Mouse (Mus musculus) thymus, postnatal 14 days (tissue): ENCODE data around the gene Rhox4c.
"Not testable (repeated sequence)": the region's sequence is repeated elsewhere in the genome, so short reads cannot be mapped to it uniquely, and the experiment has no call there.

Source experiments
- DNase-seq: peaks from one replicate; pipeline ENCODE4 v3.0.0; 2021

The Rhox4c gene

DNA sequence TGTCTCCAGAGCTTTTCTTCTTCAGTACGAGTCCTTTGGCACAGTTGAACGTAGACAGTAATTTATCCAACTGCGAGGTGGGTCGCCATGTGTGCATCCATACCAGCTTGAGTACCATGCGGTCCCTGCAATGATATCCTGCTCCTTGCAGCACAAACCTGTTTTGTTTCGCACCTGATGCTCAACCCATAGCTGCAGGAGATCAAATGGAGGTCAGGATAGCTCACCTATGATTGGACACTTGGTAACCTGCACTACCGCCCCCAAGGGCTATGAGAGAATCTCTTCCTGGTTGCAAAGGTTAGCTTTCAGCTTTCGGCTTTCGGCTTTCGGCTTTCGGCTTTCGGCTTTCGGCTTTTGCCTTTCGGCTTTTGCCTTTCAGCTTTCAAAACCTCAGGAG is at the start of gene Rhox4c:
TSS of gene Rhox4c (plus strand) at position 301 of the 400 bp plus-strand sequence.
- not testable (repeated sequence) for DNase-seq

DNA sequence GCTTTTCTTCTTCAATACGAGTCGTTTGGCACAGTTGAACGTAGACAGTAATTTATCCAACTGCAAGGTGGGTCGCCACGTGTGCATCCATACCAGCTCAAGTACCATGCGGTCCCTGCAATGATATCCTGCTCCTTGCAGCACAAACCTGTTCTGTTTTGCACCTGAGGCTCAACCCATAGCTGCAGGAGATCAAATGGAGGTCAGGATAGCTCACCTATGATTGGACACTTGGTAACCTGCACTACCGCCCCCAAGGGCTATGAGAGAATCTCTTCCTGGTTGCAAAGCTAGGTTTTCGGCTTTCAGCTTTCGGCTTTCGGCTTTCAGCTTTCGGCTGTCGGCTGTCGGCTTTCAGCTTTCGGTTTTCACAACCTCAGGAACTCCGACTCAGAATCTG is 47.9 kb upstream of the Rhox4c start, which contains the start of gene Rhox4b:
TSS of gene Rhox4b (plus strand) at position 301 of the 400 bp plus-strand sequence.
- not testable (repeated sequence) for DNase-seq

DNA sequence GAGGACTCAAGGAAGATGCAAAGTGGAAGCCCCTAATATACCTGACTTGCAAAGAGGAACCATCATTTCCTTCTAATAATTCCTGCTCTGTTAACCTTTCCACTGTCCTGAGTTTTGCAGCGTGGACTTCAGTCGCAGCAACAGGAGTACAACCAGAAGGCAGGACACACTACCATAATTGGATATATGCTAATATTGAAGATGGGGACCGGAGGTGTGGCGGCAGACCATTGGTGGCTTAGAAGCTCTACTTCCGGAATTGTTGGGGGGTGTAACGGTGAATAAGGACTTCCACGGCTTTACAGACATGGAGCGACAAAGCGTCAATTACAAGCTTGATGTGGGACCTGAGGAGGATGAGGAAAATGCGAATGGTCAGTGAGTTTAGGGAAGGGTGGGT is 26.8 kb upstream of the Rhox4c start, which contains the start of gene Rhox2c:
TSS of gene Rhox2c (plus strand) at position 301 of the 400 bp plus-strand sequence.
- DNase-seq = not testable (repeated sequence)

DNA sequence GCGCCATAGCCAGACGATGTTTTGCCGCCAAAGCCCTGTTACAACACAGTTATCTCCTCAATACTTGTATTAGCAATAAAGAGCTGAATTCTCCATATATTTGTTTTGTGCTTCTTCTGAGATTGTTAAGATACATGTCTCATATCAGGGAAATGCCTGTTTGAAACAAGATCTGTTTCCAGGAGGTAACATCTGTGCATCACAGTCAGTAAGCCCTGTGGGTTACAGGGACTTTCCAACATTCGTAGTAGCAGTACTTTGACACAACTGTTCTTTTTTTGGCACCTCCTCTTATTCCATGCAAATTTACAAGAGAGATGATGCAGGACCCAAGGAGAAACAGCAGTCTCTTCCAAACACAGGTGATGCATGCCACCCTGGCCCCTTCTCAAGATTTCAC is 21.9 kb upstream of the Rhox4c start, which contains the start of gene Rhox3c:
TSS of gene Rhox3c (plus strand) at position 301 of the 400 bp plus-strand sequence.
- not testable (repeated sequence) for DNase-seq

DNA sequence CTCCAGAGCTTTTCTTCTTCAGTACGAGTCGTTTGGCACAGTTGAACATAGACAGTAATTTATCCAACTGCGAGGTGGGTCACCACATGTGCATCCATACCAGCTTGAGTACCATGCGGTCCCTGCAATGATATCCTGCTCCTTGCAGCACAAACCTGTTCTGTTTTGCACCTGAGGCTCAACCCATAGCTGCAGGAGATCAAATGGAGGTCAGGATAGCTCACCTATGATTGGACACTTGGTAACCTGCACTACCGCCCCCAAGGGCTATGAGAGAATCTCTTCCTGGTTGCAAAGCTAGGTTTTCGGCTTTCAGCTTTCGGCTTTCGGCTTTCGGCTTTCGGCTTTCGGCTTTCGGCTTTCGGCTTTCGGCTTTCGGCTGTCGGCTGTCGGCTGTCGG is 33.9 kb downstream of the Rhox4c start, which contains the start of gene Rhox4d:
TSS of gene Rhox4d (plus strand) at position 301 of the 400 bp plus-strand sequence.
- DNase-seq = not testable (repeated sequence)

DNA sequence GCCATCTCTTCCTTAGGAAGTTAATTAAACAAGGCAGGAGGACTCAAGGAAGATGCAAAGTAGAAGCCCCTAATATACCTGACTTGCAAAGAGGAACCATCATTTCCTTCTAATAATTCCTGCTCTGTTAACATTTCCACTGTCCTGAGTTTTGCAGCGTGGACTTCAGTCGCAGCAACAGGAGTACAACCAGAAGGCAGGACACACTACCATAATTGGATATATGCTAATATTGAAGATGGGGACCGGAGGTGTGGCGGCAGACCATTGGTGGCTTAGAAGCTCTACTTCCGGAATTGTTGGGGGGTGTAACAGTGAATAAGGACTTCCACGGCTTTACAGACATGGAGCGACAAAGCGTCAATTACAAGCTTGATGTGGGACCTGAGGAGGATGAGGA is 50.0 kb downstream of the Rhox4c start, which contains the start of gene Rhox2e:
TSS of gene Rhox2e (plus strand) at position 301 of the 400 bp plus-strand sequence.
- not testable (repeated sequence) for DNase-seq
